Mouse (Mus musculus): ENCODE measurements at regions not wholly inside any gene's neighbourhood (a gene's known extent, or its start where the extent isn't known, plus 50 kb on each side); places are given as distances from the start of the nearest gene placed in this dataset.

DNA sequence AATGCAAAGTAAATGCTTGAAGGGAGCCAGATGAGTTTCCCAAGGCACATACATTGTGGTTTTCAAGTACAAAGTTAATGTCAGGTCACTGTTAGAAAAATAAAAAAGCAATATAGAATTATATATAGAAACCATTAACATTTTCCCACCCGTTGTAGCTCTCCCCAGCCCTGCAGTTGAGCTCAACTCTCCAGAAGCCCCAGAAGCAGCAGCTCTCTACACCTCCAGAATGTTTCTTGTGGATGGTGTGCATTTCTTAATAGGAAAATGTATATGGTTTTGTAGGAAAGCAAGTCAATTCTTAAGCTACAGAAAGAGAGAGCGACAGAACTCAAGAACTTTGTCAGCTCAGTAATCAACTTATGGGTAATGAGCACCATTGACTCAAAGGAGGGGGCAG, 265.4 kb downstream of the Parp8 start:
- TF ChIP-seq FLI1 (IDR thresholded peaks at IDR 0.05; ENCODE audit: low read length) (no peak), GATA1 (IDR thresholded peaks at IDR 0.05; ENCODE audit: borderline replicate concordance, low read length) (no peak)

Measured in megakaryocyte, embryonic 14.5 days (primary cell).